In genomic region chr15:31284142-31284541, GRCm38 (mm10) we compare ENCODE assay signal across 14 mouse cellular contexts.
DNase-seq lines count a peak whose midpoint lies in the region; ATAC-seq and TF ChIP-seq lines count a peak whose summit lies in the region.
"Had no signal": no experiment of that assay in that cellular context is flagged by ENCODE, and none has a peak within 500 bp of the region (broad histone marks: within the 10 kb centered on the region; RNA-seq: fewer than 3 reads in every experiment).

No protein-coding gene starts in this region.

- no peaks in the 10 kb centered on the region for H3K27me3 ChIP-seq in kidney, embryonic 14.5 days (ENCODE audit: control insufficient read depth, insufficient read depth, low read length)
- no peaks in the 10 kb centered on the region for H3K27me3 ChIP-seq in lung, embryonic 14.5 days (ENCODE audit: insufficient read depth, low read length)
- H3K27me3 ChIP-seq: heart, embryonic 13.5 days; midbrain, embryonic 12.5 days; neural tube, embryonic 12.5 days had no signal

- WGBS in kidney, embryonic 14.5 days = 72% methylated on average over 5 of the region's 5 CpGs
- 61% methylated on average over 5 of the region's 5 CpGs for WGBS in lung, embryonic 14.5 days

- H3K4me3 ChIP-seq in kidney, embryonic 14.5 days (ENCODE audit: low read length) = no peak overlapping the region
- H3K4me3 ChIP-seq in lung, embryonic 14.5 days (ENCODE audit: low read depth, low read length) = no peak overlapping the region
- H3K4me3 ChIP-seq: heart, embryonic 13.5 days; midbrain, embryonic 12.5 days; neural tube, embryonic 12.5 days had no signal

- H3K4me1 ChIP-seq in kidney, embryonic 14.5 days (ENCODE audit: control insufficient read depth, insufficient read depth, low read length) = 0 out of 2 replicates have a peak, but pooled peaks cover 14% of the 10 kb centered on the region
- no peaks in the 10 kb centered on the region; the same call in 1 of the 2 replicates for H3K4me1 ChIP-seq in lung, embryonic 14.5 days (ENCODE audit: insufficient read depth)
- H3K4me1 ChIP-seq: midbrain, embryonic 12.5 days; neural tube, embryonic 12.5 days had no signal

- ATAC-seq in kidney, embryonic 14.5 days (ENCODE audit: low FRiP score, low TSS enrichment) = 0 out of 2 replicates have a peak, but pooled peaks have one; percentile 38
- no peak for ATAC-seq in lung, embryonic 14.5 days (ENCODE audit: insufficient read depth)

- no peak overlapping the region for H3K4me2 ChIP-seq in kidney, embryonic 14.5 days (replicated peaks; ENCODE audit: low read depth, low read length)
- H3K4me2 ChIP-seq in lung, embryonic 14.5 days = no peak overlapping the region
- H3K4me2 ChIP-seq: heart, embryonic 13.5 days; midbrain, embryonic 12.5 days; neural tube, embryonic 12.5 days had no signal

- peak; percentile 53 to 60 for DNase-seq in cerebellum, postnatal 14 days
- DNase-seq in cerebellum, adult 9-11 months = no peak
- no peak for DNase-seq in kidney, adult 8-10 months
- DNase-seq in lung, embryonic 14.5 days = peak; percentile 26
- DNase-seq in lung, postnatal 14 days = no peak
- peak; percentile 39 for DNase-seq in retina, embryonic 14.5 days (ENCODE audit: low spot score)
- DNase-seq in left cerebral cortex, adult 18-20 months (ENCODE audit: low spot score in 2 of 2) = no peak
- DNase-seq: adrenal gland, adult 2 months; right cerebral cortex, adult 18-20 months; thymus, postnatal 14 days had no signal

- no peaks in the 10 kb centered on the region for H3K36me3 ChIP-seq in kidney, embryonic 14.5 days (ENCODE audit: control insufficient read depth, insufficient read depth, low read length)
- H3K36me3 ChIP-seq in lung, embryonic 14.5 days (ENCODE audit: insufficient read depth) = no peaks in the 10 kb centered on the region
- H3K36me3 ChIP-seq: heart, embryonic 13.5 days; midbrain, embryonic 12.5 days; neural tube, embryonic 12.5 days had no signal

- no peak overlapping the region for H3K27ac ChIP-seq in kidney, embryonic 14.5 days (ENCODE audit: low read depth, low read length)
- H3K27ac ChIP-seq in lung, embryonic 14.5 days (ENCODE audit: low read depth) = no peak overlapping the region
- H3K27ac ChIP-seq: heart, embryonic 13.5 days; midbrain, embryonic 12.5 days; neural tube, embryonic 12.5 days had no signal

- peak; percentile 52 for TF ChIP-seq CTCF in lung, embryonic 14.5 days (IDR thresholded peaks at IDR 0.05; ENCODE audit: low read depth)

- H3K9ac ChIP-seq in kidney, embryonic 14.5 days (ENCODE audit: low read depth, low read length) = no peak overlapping the region
- H3K9ac ChIP-seq in lung, embryonic 14.5 days = no peak overlapping the region
- H3K9ac ChIP-seq: heart, embryonic 13.5 days; midbrain, embryonic 12.5 days; neural tube, embryonic 12.5 days had no signal

- H3K9me3 ChIP-seq in kidney, embryonic 14.5 days (ENCODE audit: control insufficient read depth, low read length) = no peaks in the 10 kb centered on the region
- no peaks in the 10 kb centered on the region for H3K9me3 ChIP-seq in lung, embryonic 14.5 days (ENCODE audit: low read depth, low read length)
- H3K9me3 ChIP-seq: heart, embryonic 13.5 days; midbrain, embryonic 12.5 days; neural tube, embryonic 12.5 days had no signal

Comparison
In these comparisons a context has a peak if more than half of its experiments do, and no peak if none do; other contexts are left out.
1. DNase-seq: peak in cerebellum, postnatal 14 days (2 of 2), lung, embryonic 14.5 days (single experiment) and retina, embryonic 14.5 days (single experiment); none in cerebellum, adult 9-11 months (single experiment), kidney, adult 8-10 months (0 of 2), lung, postnatal 14 days (single experiment) and left cerebral cortex, adult 18-20 months (0 of 2).